Mouse (Mus musculus) G1E (cell line): ENCODE measurements at regions not wholly inside any gene's neighbourhood (a gene's known extent, or its start where the extent isn't known, plus 50 kb on each side); places are given as distances from the start of the nearest gene placed in this dataset.

Experiments
- CTCF ChIP-seq: IDR thresholded peaks from 2 replicates; pipeline ENCODE4 v1.5.1; 2012; ENCODE audit warnings: low read depth, low read length, inconsistent platforms, mixed read lengths
- GATA1 ChIP-seq: IDR thresholded peaks from 2 replicates; pipeline ENCODE4 v1.6.1; 2012; ENCODE audit warnings: borderline replicate concordance, low read length, inconsistent platforms, mixed read lengths
- POLR2AphosphoS5 ChIP-seq: IDR thresholded peaks from 2 replicates; pipeline ENCODE4 v1.6.1; 2012; ENCODE audit warnings: low read depth, low read length, inconsistent platforms; ENCODE audit not compliant: insufficient replicate concordance
- TAL1 ChIP-seq: conservative IDR thresholded peaks from 2 replicates; pipeline ENCODE4 v1.6.1; 2012; ENCODE audit warnings: low read depth, low read length, inconsistent platforms, mixed read lengths

DNA sequence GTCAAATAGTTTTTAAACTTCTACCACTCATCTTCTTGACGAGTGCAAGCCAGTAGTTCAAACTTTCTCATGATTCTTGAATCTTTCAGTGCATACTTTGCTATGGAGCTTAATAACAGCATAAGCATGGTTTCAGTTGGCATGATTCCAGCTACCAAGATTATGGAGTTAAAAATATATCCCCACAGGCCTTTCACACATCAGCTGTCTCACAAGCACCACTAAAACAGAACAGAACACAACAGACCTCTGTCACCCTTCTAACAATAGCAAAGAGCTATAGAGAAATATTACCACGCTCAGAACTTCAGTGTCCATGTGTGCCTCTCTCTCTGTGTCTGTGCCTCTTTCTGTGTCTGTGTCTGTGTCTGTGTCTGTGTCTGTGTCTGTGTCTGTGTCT is 82.5 kb upstream of the Tmtc2 start:
- TF ChIP-seq POLR2AphosphoS5, result no peak
- no peak for TF ChIP-seq TAL1
- no peak for TF ChIP-seq CTCF
- TF ChIP-seq GATA1, result no peak
